Mouse (Mus musculus) lung, adult 2 months (tissue): Measurements from ENCODE around the gene Kat6b. TPM values are rescaled to one million over a fixed set of nuclear protein-coding genes. Genes with fewer than 3 reads are reported as not detected.
"Not testable (repeated sequence)": the region's sequence is repeated elsewhere in the genome, so short reads cannot be mapped to it uniquely, and the experiment has no call there.

Source experiments
- DNase-seq: peaks from one replicate; pipeline ENCODE4 v3.0.0; 2022
- H3K4me1 ChIP-seq: fragments of 200-500 bp; 2 replicates; pipeline ENCODE4 v1.6.1; 2011; ENCODE audit warnings: low read length; ENCODE audit not compliant: control insufficient read depth, insufficient read depth
- H3K4me3 ChIP-seq: fragments of 200-500 bp; replicated peaks from 2 replicates; pipeline ENCODE3; 2011; ENCODE audit warnings: low read depth, mild to moderate bottlenecking, control low read depth, low read length; ENCODE audit errors: extremely low read depth
- CTCF ChIP-seq: fragments of 200-500 bp; IDR thresholded peaks from 2 replicates; pipeline ENCODE4 v1.5.1; 2011; ENCODE audit warnings: mild to moderate bottlenecking, low read length, control low read depth; ENCODE audit not compliant: insufficient read depth
- POLR2A ChIP-seq: fragments of 200-500 bp; IDR thresholded peaks from 2 replicates; pipeline ENCODE4 v1.6.1; 2011; ENCODE audit warnings: low read depth, mild to moderate bottlenecking, control low read depth, low read length, borderline replicate concordance; ENCODE audit errors: extremely low read depth
- WGBS: fragments of 180-500 bp; shearing (Covaris S2); methylation state at CpG from one replicate; pipeline ENCODE4 v1.1.7; 2018; 5-methylcytosine and 5-hydroxymethylcytosine counted together
- polyA plus RNA-seq: library from polyadenylated mRNA; depleted of rRNA; stranded (reverse); fragments of >200 nt; gene quantifications from 2 replicates; pipeline ENCODE4 v1.2.3, GENCODE M21; 2012

Kat6b gene
- polyA plus RNA-seq, 1 experiment, result 11.5 TPM

DNA sequence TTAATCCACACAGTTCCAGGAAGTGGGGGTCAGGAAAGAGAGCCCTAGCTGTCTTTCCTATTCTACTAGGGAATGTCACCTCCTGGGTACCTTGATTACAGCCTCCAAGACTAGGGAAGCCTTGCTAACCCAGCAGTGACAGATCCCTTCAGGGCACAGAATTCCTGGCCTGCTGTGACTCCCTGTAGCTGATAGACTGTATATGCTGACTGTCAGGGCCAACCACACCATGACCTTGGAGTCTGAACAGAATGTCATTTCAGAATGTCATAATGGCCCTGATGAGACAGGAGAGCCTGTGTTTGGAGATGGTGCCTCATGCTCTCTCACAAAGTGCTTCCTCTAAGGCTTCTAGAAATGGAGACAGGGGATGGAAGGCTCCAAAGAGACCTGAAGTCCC, 24.7 kb upstream of the Kat6b start:
- H3K4me1 ChIP-seq, result no peaks in the 10 kb centered on the region
- no peak for DNase-seq
- no peak overlapping the region for H3K4me3 ChIP-seq
- TF ChIP-seq CTCF, result no peak
- no peak for TF ChIP-seq POLR2A

DNA sequence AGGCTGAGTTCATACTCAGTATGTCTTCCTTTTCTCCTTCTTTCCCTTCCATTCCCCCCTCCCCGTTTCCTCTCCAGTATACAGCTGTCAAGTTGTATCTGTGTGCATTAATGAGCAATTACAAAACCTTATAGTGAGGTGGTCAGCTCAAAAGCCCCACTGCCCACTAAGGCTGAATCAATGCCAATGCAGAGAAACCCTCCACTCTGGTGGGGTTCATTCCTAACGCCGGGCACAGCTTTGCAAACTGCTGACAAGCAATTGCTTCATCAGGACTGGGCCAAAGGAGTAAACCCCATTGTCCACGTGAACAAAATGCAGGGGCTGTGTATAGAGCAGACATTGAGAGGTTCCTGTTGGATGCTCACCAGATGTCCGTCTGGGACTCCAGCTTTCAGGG, 23.4 kb upstream of the Kat6b start:
- Histone ChIP-seq H3K4me3 (no peak overlapping the region), H3K4me1 (no peaks in the 10 kb centered on the region)
- WGBS, result 77% methylated on average over 5 of the region's 5 CpGs
- no peak for TF ChIP-seq CTCF
- no peak for TF ChIP-seq POLR2A
- DNase-seq, result no peak

DNA sequence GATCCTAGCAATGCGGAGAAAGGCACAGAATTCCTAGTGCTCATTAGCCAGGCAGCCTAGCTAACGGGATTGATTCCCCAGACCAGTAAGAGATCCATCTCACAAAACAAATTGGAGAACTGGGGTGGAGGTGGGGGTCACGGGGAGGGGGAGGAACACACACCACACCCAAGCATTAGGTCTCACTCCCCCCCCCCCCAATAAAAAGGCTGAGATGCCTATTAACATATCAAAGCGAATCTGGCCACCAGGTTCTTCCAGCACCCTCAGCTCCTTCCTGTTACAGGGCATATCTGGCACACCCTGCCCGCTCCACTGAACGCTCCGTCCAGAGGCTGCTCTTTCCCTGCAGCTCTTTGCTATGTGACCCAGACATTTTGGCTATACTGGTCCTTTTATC, 22.5 kb upstream of the Kat6b start:
- DNase-seq, result no peak
- Histone ChIP-seq H3K4me1 (no peaks in the 10 kb centered on the region), H3K4me3 (no peak overlapping the region)
- TF ChIP-seq CTCF (no peak), POLR2A (no peak)
- WGBS, result 81% methylated on average over 7 of the region's 7 CpGs

DNA sequence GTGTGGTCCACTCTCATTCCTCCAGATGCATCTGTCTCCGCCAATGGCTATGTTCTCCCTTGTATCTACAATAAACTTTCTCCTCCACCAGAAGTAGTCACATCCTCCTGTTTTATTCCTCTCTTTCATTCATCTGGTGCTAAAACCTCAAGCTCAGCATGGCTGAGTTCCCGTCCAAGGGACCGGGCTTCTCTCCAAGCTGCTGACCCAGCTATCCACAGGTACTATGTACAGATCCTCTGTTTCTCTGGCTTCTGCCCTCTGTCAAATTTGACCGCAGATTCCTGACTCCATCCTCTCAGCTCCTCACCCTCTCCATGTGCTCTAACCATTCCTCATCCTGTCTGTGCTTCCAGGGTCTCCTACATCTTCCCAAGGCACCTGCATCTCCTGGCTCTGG, 22.1 kb upstream of the Kat6b start:
- no peak overlapping the region for H3K4me3 ChIP-seq
- no peaks in the 10 kb centered on the region for H3K4me1 ChIP-seq
- no peak for DNase-seq
- no peak for TF ChIP-seq CTCF
- no peak for TF ChIP-seq POLR2A
- 86% methylated on average over 4 of the region's 4 CpGs for WGBS

DNA sequence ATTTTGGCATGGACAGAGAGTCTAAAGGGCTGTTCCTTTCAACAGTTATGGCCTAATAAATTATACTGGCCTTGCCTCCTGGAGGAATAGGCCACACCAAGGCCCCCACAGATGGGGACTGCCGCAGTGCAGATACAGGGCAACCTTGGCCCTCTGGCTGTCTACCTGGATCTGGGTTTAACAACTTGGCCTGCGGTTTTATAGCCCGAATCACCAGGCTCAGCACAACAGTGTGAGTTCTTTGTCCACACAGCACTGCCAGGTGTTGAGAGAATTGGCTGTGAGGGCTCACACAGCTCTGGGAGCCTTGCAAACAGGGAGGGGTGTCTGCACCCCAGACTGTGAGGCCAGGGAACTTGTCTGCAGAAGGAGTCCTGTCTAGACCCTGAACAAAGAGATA, 18.8 kb upstream of the Kat6b start:
- WGBS, result 91% methylated on average over 3 of the region's 3 CpGs
- no peak for DNase-seq
- H3K4me1 ChIP-seq, result no peaks in the 10 kb centered on the region
- no peak for TF ChIP-seq POLR2A
- no peak for TF ChIP-seq CTCF
- H3K4me3 ChIP-seq, result no peak overlapping the region

DNA sequence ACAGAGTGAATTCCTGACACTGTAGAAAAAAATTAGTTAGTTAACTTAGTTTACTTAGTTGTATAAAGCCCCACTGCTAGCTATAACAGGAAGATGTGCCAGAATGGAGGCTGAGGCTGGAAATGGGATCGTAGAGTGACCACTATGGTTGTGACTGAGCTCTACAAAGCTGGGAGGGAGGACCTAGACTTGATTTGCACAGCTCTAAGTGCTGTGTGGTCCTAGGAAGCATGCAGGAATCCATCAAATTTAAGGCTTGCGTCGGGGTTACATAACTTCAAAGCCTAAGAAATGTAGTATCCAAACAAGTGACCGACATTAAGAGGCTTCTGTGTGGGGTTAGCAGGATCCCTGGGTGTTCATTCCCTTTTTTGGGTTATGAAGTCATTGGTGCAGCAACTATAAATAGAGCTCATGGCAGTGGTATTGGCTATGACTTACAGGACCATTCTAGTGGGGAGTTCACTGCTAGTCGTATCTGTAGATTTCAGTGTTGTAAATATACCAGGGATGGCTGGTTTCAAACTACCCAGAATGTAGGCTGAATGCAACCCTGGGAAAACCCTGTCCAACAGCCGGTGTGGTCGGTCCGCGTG, 18.0 kb upstream of the Kat6b start:
- no peaks in the 10 kb centered on the region for H3K4me1 ChIP-seq
- WGBS, result 82% methylated on average over 9 of the region's 9 CpGs
- no peak for DNase-seq
- no peak for TF ChIP-seq POLR2A
- TF ChIP-seq CTCF, result no peak
- no peak overlapping the region for H3K4me3 ChIP-seq

DNA sequence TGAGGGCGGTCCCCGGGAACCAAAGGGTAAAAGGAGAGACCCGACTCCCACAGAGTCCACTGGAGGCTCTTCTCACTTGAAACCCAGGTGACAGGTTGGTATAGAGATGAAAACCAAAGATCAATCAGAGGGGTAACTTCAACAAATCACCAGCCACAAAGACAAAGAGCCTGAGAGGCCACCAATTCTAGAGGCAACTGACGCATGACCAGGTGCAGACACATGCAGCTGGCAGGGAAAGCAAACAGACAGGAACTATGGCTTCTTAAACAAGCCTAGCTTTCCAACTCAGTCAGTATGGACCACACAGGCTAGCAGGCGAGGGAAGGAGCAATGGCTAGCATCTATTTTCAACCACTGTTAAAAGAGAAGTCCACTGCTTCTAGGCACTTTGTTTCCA, 10.8 kb upstream of the Kat6b start:
- no peak overlapping the region for H3K4me3 ChIP-seq
- no peaks in the 10 kb centered on the region for H3K4me1 ChIP-seq
- no peak for DNase-seq
- 87% methylated on average over 5 of the region's 5 CpGs for WGBS
- TF ChIP-seq POLR2A (no peak), CTCF (no peak)

DNA sequence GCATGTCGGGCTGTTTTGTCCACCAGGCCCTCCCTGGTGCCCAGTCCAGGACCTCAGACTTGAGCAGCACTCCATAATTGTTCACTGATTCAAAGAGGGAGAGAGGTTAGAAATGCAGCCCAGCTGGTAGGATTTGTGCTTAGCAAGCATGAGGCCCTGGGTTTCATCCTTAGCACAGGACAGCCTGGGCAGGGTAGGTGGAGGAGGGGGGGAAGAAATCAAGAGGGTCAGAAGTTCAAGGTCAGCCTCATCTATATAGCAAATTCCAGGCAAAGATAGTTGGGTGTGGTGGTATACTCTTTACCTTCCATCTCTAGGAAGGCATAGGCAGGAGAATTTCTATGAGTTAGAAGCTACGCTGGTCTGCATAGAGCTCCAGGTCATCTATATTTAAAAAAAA, 9.3 kb upstream of the Kat6b start:
- no peak for DNase-seq
- WGBS, result 97% methylated on average over 2 of the region's 2 CpGs
- H3K4me3 ChIP-seq, result no peak overlapping the region
- TF ChIP-seq CTCF, result no peak
- no peak for TF ChIP-seq POLR2A
- no peaks in the 10 kb centered on the region for H3K4me1 ChIP-seq

DNA sequence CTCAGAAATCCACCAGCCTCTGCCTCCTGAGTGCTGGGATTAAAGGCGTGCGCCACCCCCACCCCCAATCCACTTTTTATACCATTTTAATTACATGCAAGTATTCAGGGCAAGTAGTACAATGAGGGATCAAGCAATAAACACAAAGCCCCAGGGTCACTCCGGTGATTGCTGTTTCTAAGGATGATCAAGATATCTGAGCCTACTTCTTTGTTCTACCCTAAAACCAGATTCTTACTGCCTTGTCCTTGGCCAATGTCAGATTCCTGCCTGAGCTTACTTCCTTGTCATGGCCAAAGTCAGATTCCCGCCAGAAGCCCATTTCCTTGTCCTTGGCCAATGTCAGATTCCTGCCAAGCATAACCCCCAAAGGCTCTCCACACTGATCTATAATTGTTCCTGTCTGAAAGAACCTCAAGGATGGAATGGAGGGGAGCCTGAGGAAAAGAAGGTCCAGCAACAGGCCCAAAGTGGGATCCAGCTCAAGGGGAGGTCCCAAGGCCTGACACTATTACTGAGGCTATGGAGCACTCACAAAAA, 6.6 kb upstream of the Kat6b start:
- not testable (repeated sequence) for DNase-seq

DNA sequence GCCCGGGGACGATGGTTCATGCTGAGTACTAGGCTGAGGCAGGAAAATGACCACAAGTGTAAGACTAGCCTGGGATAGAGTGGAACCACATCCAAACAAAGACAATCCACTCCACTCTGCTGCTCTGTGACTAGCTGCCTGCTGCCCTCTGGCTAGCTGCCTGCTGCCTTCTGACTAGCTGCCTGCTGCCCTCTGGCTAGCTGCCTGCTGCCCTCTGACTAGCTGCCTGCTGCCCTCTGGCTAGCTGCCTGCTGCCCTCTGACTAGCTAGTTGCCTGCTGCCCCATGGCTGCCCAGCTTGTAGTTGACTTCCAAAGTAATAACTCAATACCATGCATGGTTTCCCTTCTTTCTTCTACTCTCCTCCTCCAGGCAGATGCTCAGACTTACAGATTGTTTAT, 4.1 kb upstream of the Kat6b start:
- Histone ChIP-seq H3K4me1 (no peaks in the 10 kb centered on the region), H3K4me3 (no peak overlapping the region)
- WGBS, result 96% methylated on average over 2 of the region's 2 CpGs
- no peak for DNase-seq
- TF ChIP-seq POLR2A (no peak), CTCF (no peak)

More for the DNA sequence above, 6.6 kb upstream of the Kat6b start:
- not testable (repeated sequence) for H3K4me1 ChIP-seq, H3K4me3 ChIP-seq
- 91% methylated on average over 4 of the region's 4 CpGs for WGBS

DNA sequence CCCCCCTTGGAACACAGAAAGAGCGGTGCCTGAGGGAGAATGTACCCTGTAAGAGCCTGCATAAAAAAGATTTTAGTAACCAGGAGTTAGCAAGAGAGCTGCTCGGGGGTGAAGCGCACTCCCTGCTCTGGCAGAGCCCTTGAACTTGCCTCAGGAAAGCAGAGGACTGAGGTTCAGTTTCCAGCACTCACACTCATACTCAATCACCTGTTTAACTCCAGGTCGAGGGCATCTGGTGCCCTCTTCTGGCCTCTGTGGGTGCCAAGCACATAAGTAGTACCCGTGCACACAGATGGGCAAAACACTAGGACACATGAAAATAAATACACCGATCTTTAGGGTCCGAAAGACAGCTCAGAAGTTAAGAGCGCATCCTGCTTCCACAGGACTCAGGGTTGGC, 1.7 kb upstream of the Kat6b start:
- Histone ChIP-seq H3K4me3 (no peak overlapping the region), H3K4me1 (no peaks in the 10 kb centered on the region)
- TF ChIP-seq POLR2A, result no peak
- no peak for TF ChIP-seq CTCF
- WGBS, result 97% methylated on average over 8 of the region's 8 CpGs
- no peak for DNase-seq
